Mouse (Mus musculus) thymus, adult 2 months (tissue): ENCODE results near the gene Gm42906. TPM values are rescaled to one million over a fixed set of nuclear protein-coding genes. Genes with fewer than 3 reads are reported as not detected.

Experiments
- DNase-seq: peaks from one replicate; pipeline ENCODE4 v3.0.0; 2021
- H3K27ac ChIP-seq: fragments of 200-500 bp; 2 replicates; pipeline ENCODE4 v1.5.1; 2012; ENCODE audit warnings: low read length, control low read depth; ENCODE audit not compliant: control insufficient read depth, insufficient read depth
- H3K27me3 ChIP-seq: fragments of 200-500 bp; 2 replicates; pipeline ENCODE4 v1.6.1; 2012; ENCODE audit warnings: mild to moderate bottlenecking, low read length, moderate library complexity, mixed read lengths; ENCODE audit not compliant: control insufficient read depth, insufficient read depth
- H3K36me3 ChIP-seq: fragments of 200-500 bp; 2 replicates; pipeline ENCODE4 v1.6.1; 2012; ENCODE audit warnings: mild to moderate bottlenecking, low read length, moderate library complexity; ENCODE audit not compliant: control insufficient read depth, insufficient read depth
- H3K4me1 ChIP-seq: fragments of 200-500 bp; replicated peaks from 2 replicates; pipeline ENCODE4 v1.6.1; 2012; ENCODE audit warnings: low read length; ENCODE audit not compliant: control insufficient read depth, insufficient read depth
- H3K4me3 ChIP-seq: fragments of 200-500 bp; 2 replicates; pipeline ENCODE4 v1.5.1; 2012; ENCODE audit warnings: mild to moderate bottlenecking, low read length, control low read depth, moderate library complexity; ENCODE audit not compliant: control insufficient read depth, insufficient read depth
- CTCF ChIP-seq: fragments of 200-500 bp; IDR thresholded peaks from 2 replicates; pipeline ENCODE4 v1.5.1; 2012; ENCODE audit warnings: mild to moderate bottlenecking, control low read depth, low read length, moderate library complexity, borderline replicate concordance; ENCODE audit not compliant: control insufficient read depth, poor library complexity, insufficient read depth; ENCODE audit errors: extremely low read depth
- POLR2A ChIP-seq: fragments of 200-500 bp; IDR thresholded peaks from 2 replicates; pipeline ENCODE4 v1.6.1; 2012; ENCODE audit warnings: mild to moderate bottlenecking, low read length, control low read depth, moderate library complexity; ENCODE audit not compliant: control insufficient read depth, poor library complexity, insufficient read depth; ENCODE audit errors: extremely low read depth
- WGBS: fragments of 180-500 bp; shearing (Covaris S2); methylation state at CpG from one replicate; pipeline ENCODE4 v1.1.7; 2018; 5-methylcytosine and 5-hydroxymethylcytosine counted together
- polyA plus RNA-seq: library from polyadenylated mRNA; depleted of rRNA; stranded (reverse); fragments of >200 nt; gene quantifications from 2 replicates; pipeline ENCODE4 v1.2.3, GENCODE M21; 2012

Gene Gm42906
- polyA plus RNA-seq, 1 experiment = not detected

DNA sequence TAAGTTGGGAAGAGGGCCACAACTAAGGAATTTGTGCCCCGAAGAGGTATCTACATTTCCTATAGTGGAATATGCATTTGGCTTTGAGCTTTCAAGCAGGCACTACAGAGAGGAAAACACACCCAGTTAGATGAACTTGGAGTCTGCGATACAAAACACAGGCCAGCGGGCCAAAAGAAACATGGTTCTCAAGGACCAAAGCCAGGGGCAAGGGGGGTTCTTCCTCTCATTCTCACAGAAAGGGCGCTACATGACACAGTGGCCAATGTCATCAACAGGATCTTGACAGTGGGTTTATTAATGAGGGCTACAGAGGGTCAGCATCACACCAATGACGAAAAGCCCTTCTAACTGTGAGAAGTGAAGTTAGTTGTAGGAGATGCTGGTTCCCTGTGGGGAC is 370.2 kb downstream of the Gm42906 start:
- no peak overlapping the region for H3K27ac ChIP-seq
- no peaks in the 10 kb centered on the region for H3K36me3 ChIP-seq

DNA sequence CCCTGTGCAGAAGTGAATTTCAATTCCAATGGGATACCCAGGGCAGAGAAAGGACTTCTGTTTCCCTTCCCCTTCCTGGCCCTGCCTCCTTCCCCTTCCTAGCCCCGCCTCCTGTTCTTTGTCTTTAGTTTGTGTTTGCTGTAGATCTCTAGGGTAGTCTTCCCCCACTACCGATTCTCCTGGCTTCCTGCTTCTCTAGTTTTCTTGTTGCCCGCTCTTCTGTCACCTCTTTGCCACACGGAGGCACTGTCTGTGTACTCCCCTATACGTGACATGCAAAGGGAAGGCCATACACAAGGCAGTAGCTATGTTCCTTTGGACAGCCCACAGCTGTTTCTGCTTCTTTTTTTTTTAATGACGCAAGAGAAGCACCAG is 371.1 kb downstream of the Gm42906 start:
- H3K4me3 ChIP-seq = no peak overlapping the region
- H3K4me1 ChIP-seq = no peaks in the 10 kb centered on the region
- DNase-seq = no peak
- H3K27me3 ChIP-seq = no peaks in the 10 kb centered on the region
- no peak for TF ChIP-seq CTCF
- no peak for TF ChIP-seq POLR2A
- no peaks in the 10 kb centered on the region for H3K36me3 ChIP-seq
- WGBS = 56% methylated on average over 6 of the region's 6 CpGs
- no peak overlapping the region for H3K27ac ChIP-seq

More for the DNA sequence above, 370.2 kb downstream of the Gm42906 start:
- Histone ChIP-seq H3K27me3 (no peaks in the 10 kb centered on the region), H3K4me3 (no peak overlapping the region), H3K4me1 (no peaks in the 10 kb centered on the region)
- 96% methylated on average over 5 of the region's 5 CpGs for WGBS
- DNase-seq = no peak
- TF ChIP-seq CTCF (no peak), POLR2A (no peak)

DNA sequence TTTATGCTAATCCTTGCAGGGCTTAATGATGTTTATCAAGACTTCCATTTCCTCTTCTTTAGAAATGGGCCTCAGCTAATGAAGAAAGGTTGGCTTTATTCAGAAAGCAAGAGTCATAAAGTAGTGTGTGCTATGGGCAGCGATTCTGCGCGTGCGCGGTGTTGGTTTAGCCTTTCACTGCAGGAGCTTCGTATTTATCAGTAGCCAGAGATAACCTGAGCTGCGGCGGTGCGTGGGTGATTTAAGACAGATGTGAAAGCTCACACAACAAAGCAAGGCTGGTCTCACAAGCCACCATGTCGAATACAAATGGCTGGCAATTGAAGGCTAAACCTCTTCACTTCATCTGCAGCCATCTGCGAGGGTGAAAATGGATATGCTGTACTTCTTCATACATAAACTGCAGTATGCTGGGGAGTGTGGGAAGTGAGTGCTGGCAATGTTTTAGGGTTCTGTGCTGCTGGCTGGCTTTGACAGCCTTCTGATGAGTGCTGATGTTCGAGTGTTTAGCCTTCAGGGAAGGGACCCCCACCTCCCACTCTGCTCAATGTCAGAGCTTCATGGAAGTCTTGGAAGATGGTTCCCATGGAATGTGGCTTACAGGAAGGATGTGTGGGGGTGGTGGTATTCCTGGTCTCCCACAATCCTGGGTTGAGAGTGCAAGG is 371.6 kb downstream of the Gm42906 start:
- no peaks in the 10 kb centered on the region for H3K4me1 ChIP-seq

DNA sequence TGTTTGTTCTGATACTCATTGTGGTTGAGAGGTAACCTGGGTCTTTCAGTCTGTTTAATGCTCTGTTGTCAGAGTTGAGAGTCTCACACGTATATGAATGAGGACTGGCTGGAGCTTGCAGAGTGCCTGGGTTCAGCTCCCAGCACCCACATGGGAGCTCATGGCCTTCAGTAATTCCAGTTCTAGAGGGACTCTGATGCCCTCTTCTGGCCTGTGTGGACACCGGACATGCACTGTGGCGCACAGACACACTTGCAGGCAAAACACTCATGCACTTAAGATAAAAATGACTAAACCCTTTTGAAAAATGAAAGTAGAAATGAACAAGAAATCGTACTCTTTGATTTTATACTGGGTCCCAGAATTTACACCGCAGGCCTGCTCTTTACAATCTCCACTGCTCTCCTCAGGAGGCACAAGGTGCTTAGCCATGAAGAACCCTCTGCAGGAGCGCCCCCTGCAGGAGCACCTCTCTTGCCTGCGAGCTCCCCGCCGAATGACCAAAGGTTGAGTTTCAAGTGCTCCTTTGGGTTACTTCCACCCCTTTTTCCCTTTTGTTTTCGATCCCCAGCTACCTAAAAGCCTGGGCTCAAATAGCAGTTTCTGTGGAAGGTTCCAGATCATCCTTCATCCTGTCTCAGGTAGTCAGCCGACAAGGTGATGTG is 372.4 kb downstream of the Gm42906 start:
- no peak for DNase-seq
- Histone ChIP-seq H3K4me3 (no peak overlapping the region), H3K27me3 (no peaks in the 10 kb centered on the region), H3K36me3 (no peaks in the 10 kb centered on the region), H3K4me1 (no peaks in the 10 kb centered on the region), H3K27ac (no peak overlapping the region)
- no peak for TF ChIP-seq CTCF
- no peak for TF ChIP-seq POLR2A
- WGBS = 96% methylated on average over 11 of the region's 11 CpGs

More for the DNA sequence above, 371.6 kb downstream of the Gm42906 start:
- DNase-seq = no peak
- 94% methylated on average over 12 of the region's 12 CpGs for WGBS
- Histone ChIP-seq H3K4me3 (no peak overlapping the region), H3K36me3 (no peaks in the 10 kb centered on the region), H3K27me3 (no peaks in the 10 kb centered on the region), H3K27ac (no peak overlapping the region)
- TF ChIP-seq CTCF (no peak), POLR2A (no peak)

DNA sequence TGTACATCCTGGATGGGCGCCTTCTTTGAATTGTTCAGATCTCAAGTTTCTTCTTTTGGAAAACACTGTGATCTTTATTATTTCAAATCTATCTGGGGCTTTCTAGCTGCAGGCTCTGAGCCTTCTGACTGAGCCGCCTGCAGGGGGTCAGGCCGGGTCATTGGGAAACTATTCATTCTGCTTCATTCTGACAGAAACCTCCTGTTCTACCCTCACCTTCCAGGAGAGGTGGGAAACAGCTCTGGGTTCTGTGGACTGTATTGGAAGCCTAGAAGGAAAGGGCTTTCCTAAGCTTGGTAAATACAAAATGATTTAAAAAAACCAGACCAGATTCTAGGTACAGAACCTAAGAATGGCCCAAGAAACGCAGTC is 373.2 kb downstream of the Gm42906 start:
- DNase-seq = no peak
- no peaks in the 10 kb centered on the region for H3K36me3 ChIP-seq
- H3K4me1 ChIP-seq = no peaks in the 10 kb centered on the region
- H3K27me3 ChIP-seq = no peaks in the 10 kb centered on the region
- TF ChIP-seq POLR2A (no peak), CTCF (no peak)
- H3K4me3 ChIP-seq = no peak overlapping the region
- no peak overlapping the region for H3K27ac ChIP-seq
- 88% methylated on average over 4 of the region's 4 CpGs for WGBS

DNA sequence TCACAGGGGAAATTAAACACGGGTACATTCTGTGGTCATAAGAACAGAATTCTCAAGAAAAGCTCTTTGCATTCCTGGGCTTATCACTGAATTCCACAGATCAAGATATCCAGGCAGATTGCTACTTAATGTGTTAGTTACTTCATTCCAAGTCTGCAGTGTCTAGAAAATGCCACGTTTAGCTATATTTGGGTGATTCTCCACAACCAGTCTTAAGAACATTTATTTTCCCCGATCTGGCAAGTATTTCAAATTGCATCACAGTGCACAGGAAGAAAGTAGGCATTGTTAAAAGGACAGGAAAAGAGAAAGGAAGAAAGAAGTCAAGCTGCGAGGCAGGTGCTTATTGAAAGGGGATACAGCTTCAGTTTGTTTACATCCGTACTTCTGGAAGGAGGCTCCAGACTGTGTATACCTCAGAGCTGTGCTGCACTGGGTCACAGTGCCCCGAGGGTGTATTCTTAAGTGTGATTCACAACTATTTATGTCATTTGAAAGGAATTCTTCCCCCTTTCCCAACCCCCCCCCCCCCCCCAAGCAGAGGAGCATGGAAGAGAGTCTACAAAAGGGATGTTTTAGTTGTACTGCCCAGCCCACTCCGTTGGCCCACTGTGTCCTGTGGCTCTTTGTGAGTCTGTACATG is 373.7 kb downstream of the Gm42906 start:
- no peaks in the 10 kb centered on the region for H3K4me1 ChIP-seq
- H3K36me3 ChIP-seq = no peaks in the 10 kb centered on the region
- WGBS = 27% methylated on average over 7 of the region's 7 CpGs

More for the DNA sequence above, 373.7 kb downstream of the Gm42906 start:
- TF ChIP-seq POLR2A = no peak
- no peak for TF ChIP-seq CTCF
- Histone ChIP-seq H3K4me3 (no peak overlapping the region), H3K27me3 (no peaks in the 10 kb centered on the region), H3K27ac (no peak overlapping the region)
- no peak for DNase-seq
